Mouse (Mus musculus): ENCODE data around the gene Taok1. TPM values are rescaled to one million over a fixed set of nuclear protein-coding genes. Genes with fewer than 3 reads are reported as not detected.
"Not testable (repeated sequence)": the region's sequence is repeated elsewhere in the genome, so short reads cannot be mapped to it uniquely, and the experiment has no call there.

Taok1 gene
- 30.8 and 32.5 TPM in 2 replicates for polyA plus RNA-seq (2012; rRNA removed)

DNA sequence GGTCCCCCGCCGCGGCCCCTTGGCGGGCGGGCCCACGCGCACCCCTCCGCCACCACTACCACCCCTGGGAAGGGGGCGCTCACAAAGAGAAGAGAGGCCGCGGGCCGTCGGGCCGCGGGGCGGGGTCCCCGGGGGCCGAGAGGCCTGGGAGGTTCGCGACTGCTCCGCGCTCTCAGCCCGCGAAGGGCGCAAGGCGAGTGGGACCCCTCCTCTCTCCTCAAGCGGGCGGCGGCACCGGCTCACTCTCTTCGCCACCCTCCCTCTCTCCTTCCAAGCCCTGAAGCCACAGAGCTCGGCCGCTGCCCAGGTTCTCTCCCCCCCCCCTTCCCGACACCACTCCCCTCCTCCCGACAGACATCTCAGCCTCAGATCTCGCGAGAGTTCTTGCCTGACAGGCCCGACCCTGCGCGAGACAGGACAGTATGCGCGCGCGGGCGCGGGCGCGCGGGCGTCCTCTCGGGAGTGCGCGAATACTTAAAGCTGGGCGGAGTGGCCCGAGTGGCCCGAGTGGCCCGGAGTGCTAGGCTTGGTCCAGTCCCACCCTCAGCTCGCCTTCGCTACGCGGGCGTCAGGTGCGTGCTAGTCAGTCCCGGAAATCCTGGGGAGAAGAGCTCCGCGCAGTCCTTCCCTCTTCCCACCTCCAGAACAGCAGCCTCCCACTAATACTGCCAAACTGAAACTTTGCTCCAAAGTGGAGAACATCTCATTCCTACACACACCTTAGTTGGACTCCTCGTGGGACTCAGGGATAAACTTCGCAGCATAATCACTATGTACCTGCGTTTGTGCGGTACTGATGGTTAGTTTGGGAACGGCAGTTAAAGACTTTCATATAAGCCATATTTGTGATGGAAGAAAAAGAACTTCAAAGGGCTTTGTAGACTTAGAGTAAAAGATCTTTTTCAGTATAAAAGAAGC, at the start of gene Taok1:
Taok1 (minus strand) TSS at position 278 of the 918 bp plus-strand sequence.
- peak; percentile 91 to 96 for DNase-seq (ENCODE audit: extremely low spot score in 1 of 2, low spot score in 1 of 2)

- not testable (repeated sequence) for DNase-seq (ENCODE audit: extremely low spot score in 1 of 2, low spot score in 1 of 2)
Measured at GRCm38 (mm10) chr11:77653406-77654190, 46.0 kb upstream of the Taok1 start.

- DNase-seq (ENCODE audit: extremely low spot score in 1 of 2, low spot score in 1 of 2) = no peak
Measured at GRCm38 (mm10) chr11:77652484-77652883, 44.9 kb upstream of the Taok1 start.

DNA sequence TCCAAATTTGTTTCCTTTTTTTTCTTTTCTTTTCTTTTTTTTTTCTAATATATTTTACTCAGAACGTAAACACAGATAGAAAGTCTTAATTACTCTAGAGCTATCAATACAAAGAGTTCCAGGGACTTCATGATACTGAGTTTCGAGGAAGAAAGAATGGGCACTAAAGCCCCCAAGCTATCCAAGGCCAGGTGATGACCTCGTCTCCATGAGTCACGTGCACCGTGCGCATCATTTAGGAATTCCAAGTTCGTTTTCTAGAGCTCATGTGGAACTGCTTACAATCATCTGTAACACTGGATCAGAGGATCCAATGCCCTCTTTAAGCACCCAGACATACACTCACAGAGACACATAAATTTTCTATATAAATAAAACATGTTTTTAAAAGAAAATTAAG, 41.3 kb upstream of the Taok1 start:
- DNase-seq (ENCODE audit: extremely low spot score in 1 of 2, low spot score in 1 of 2) = no peak

GRCm38 (mm10) chr11:77645481-77645880, 37.9 kb upstream of the Taok1 start:
- DNase-seq (ENCODE audit: extremely low spot score in 1 of 2, low spot score in 1 of 2) = no peak

- no peak for DNase-seq (ENCODE audit: extremely low spot score in 1 of 2, low spot score in 1 of 2)
Measured at GRCm38 (mm10) chr11:77641390-77641789, 33.8 kb upstream of the Taok1 start.

DNA sequence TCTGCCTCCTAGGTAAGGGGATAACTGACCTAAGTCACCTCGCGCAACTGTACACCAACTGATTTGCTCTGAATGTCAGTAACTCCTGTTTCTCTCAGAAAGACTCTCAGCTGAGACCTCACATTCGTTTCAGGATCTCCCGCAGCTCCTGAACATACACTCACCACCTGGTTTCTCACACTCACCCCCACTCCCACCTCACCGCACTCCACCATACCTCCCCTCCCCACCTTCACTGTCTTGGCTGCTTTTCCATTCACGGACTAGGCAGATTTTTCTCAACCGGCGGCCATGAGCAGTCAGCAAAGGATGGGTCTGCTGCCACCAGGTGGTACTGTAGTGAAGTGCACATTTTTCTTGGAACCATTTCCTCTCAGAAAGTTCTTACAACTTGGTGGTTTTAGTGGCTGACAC, 22.6 kb upstream of the Taok1 start:
- DNase-seq (ENCODE audit: extremely low spot score in 1 of 2, low spot score in 1 of 2) = peak; percentile 65 to 93

DNA sequence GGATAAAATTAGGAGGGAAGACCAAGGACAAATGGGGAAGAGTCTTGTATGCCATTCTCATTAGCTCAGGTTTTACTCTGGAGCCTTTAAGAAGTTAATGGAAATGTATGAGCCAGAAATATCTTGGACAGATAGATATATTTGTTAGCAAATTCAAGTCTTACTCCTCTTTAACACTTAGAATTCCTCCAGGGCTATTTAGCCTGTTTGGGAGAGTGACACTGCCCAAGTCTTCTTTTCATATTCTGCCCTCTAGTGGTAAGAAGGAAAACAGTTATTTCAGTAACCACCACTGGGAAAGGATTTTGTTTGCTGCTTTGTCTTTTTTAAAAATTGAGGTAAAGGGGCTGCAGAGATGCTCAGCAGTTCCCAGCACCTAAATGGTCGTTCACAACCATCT, 21.9 kb upstream of the Taok1 start:
- DNase-seq (ENCODE audit: extremely low spot score in 1 of 2, low spot score in 1 of 2) = peak in 1 of 2 experiments; percentile 50

DNA sequence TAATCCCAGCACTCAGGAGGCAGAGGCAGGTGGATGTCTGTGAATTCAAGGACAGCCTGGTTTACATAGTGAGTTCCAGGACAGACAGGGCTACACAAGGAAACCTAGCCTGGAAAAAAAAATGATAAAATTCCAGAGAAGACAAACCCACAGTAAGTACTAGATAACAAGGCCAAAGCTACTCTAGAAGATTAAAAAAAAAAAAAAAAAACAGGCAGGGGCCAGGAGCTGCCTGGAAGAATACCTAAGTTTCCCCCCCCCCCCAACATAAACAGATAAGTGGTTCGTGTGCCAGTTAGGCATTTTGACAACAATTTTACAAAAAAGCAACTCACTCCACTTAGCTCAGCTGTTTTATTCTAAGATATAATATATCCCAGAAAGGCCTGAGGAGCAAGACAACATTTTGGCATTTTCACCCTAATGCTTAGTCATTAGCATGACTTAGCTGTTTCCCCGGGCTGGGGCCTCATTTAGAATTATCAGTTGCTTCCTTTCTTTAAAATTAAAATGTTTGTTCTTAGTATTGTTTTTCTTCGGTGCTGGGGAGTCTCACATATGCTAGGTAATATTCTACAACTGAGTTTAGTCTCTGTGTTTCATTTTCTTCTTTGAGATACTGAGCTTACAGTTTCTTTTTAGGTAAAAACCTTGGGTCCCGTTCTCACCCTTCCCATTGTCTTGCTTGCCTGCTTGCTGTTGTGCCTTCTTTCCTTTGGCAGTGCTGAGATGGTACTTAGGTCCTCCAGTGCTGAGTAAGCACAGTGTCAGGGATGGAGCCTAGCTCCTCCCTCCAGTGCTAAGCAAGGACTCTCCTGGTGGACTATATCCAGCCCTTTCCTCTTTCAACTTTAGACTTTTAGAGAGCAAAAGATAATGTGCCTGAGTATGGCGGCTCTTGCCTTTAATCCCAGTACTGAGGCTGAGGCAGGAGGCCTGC, 19.3 kb upstream of the Taok1 start:
- no peak for DNase-seq (ENCODE audit: extremely low spot score in 1 of 2, low spot score in 1 of 2)

- peak; percentile 36 to 76 for DNase-seq (ENCODE audit: extremely low spot score in 1 of 2, low spot score in 1 of 2)
Measured at GRCm38 (mm10) chr11:77625061-77625855, 17.6 kb upstream of the Taok1 start.

GRCm38 (mm10) chr11:77624441-77625060, 16.9 kb upstream of the Taok1 start:
- DNase-seq (ENCODE audit: extremely low spot score in 1 of 2, low spot score in 1 of 2) = peak; percentile 80 to 89

DNA sequence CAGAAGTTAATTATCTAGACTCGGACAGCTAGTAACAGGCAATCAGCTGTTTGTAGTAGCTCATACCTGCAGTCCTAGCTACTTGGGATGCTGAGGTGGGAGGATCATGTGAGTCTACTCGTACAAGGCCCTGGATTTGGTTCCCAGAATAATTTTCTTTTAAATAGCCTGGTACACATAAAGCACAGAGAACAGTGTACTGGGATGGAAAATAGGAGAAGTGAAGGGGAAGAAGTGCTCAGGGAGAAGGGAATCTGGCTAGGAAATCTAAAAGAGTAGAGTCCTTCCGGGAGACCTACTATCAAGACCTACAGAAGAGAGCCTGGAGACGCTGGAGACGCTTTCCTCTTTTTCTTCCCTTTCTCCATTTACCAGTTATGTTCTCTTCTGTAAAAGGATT, 16.4 kb upstream of the Taok1 start:
- DNase-seq (ENCODE audit: extremely low spot score in 1 of 2, low spot score in 1 of 2) = no peak

- no peak for DNase-seq (ENCODE audit: extremely low spot score in 1 of 2, low spot score in 1 of 2)
Measured at GRCm38 (mm10) chr11:77621902-77622535, 14.4 kb upstream of the Taok1 start.

GRCm38 (mm10) chr11:77615084-77615624, 7.5 kb upstream of the Taok1 start:
- no peak for DNase-seq (ENCODE audit: extremely low spot score in 1 of 2, low spot score in 1 of 2)

GRCm38 (mm10) chr11:77606835-77607537, 629 bp downstream of the Taok1 start:
- peak in 1 of 2 experiments; percentile 40 for DNase-seq (ENCODE audit: extremely low spot score in 1 of 2, low spot score in 1 of 2)

- DNase-seq (ENCODE audit: extremely low spot score in 1 of 2, low spot score in 1 of 2) = no peak
Measured at GRCm38 (mm10) chr11:77606469-77606834, 1.2 kb downstream of the Taok1 start.

DNA sequence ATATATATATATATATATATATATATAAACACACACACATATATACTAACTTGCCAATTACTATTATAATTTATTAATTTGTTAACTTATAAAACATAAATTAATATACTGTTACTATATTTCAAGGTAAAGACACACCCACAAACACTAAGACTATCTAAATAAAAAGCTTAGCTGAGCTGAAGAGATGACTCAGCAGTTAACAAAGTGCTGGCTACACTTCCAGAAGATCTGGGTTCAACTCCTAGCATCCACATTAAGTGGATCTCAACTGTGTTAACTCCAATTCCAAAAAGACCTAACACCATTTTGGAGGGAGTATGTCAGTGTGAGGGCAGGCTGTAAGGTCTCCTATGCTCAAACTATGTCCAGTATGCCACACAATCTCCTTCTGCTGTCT, 10.3 kb downstream of the Taok1 start:
- DNase-seq (ENCODE audit: extremely low spot score in 1 of 2, low spot score in 1 of 2) = no peak

GRCm38 (mm10) chr11:77591388-77591787, 16.2 kb downstream of the Taok1 start:
- DNase-seq (ENCODE audit: extremely low spot score in 1 of 2, low spot score in 1 of 2) = no peak
